Mouse (Mus musculus) embryonic facial prominence, embryonic 14.5 days (tissue): ENCODE measurements at regions not wholly inside any gene's neighbourhood (a gene's known extent, or its start where the extent isn't known, plus 50 kb on each side); places are given as distances from the start of the nearest gene placed in this dataset.

Source experiments
- ATAC-seq: fragments of 200-750 bp; cut with Nextera tagmentation; 2 replicates; pipeline ENCODE4 v1.8.0; 2017; ENCODE audit warnings: low read depth, moderate number of reproducible peaks, moderate TSS enrichment
- DNase-seq: peaks from one replicate; pipeline ENCODE4 v3.0.0-alpha.2; 2015; ENCODE audit warnings: low spot score
- H3K27ac ChIP-seq: fragments of 300-500 bp; sonication (generic); replicated peaks from 2 replicates; pipeline ENCODE4 v1.5.1; 2014; ENCODE audit warnings: low read depth, mild to moderate bottlenecking, low read length, moderate library complexity
- H3K27me3 ChIP-seq: fragments of 300-500 bp; sonication (generic); replicated peaks from 2 replicates; pipeline ENCODE4 v1.6.1; 2014; ENCODE audit warnings: low read length; ENCODE audit not compliant: control insufficient read depth, insufficient read depth
- H3K36me3 ChIP-seq: fragments of 300-500 bp; sonication (generic); 2 replicates; pipeline ENCODE4 v1.6.1; 2014; ENCODE audit warnings: low read length, mixed read lengths; ENCODE audit not compliant: control insufficient read depth, insufficient read depth
- H3K4me1 ChIP-seq: fragments of 300-500 bp; sonication (generic); 2 replicates; pipeline ENCODE4 v1.6.1; 2014; ENCODE audit warnings: antibody characterized with exemption, low read length; ENCODE audit not compliant: control insufficient read depth, insufficient read depth
- H3K4me2 ChIP-seq: fragments of 300-500 bp; sonication (generic); 2 replicates; pipeline ENCODE4 v1.6.1; 2014; ENCODE audit warnings: low read depth, mild to moderate bottlenecking, low read length, moderate library complexity, mixed read lengths
- H3K4me3 ChIP-seq: fragments of 300-500 bp; sonication (generic); 2 replicates; pipeline ENCODE4 v1.5.1; 2014; ENCODE audit warnings: low read depth, mild to moderate bottlenecking, low read length
- H3K9ac ChIP-seq: fragments of 300-500 bp; sonication (generic); 2 replicates; pipeline ENCODE4 v1.6.1; 2014; ENCODE audit warnings: low read depth, mild to moderate bottlenecking, low read length, moderate library complexity, mixed read lengths
- H3K9me3 ChIP-seq: fragments of 300-500 bp; sonication (generic); 2 replicates; pipeline ENCODE4 v1.6.1; 2016; ENCODE audit warnings: low read length; ENCODE audit not compliant: control insufficient read depth
- WGBS: fragments of 180-500 bp; shearing (Covaris S2); extraction: QIAGEN DNeasy Blood & Tissue Kit; methylation state at CpG from one replicate; pipeline ENCODE4 v1.1.7; 2014; 5-methylcytosine and 5-hydroxymethylcytosine counted together

- Histone ChIP-seq H3K27me3 (no peaks in the 10 kb centered on the region), H3K4me3 (no peak overlapping the region), H3K4me2 (no peak overlapping the region), H3K27ac (no peak overlapping the region), H3K9ac (no peak overlapping the region), H3K36me3 (no peaks in the 10 kb centered on the region), H3K4me1 (no peaks in the 10 kb centered on the region), H3K9me3 (no peaks in the 10 kb centered on the region)
- WGBS, result 24% methylated on average over 8 of the region's 8 CpGs
- ATAC-seq (0 out of 2 replicates have a peak, but pooled peaks have one; percentile 62), DNase-seq (peak; percentile 50)
These were observed 1026.6 kb downstream of the Bcl11a start for GRCm38 (mm10) chr11:25104432-25104831.

- Histone ChIP-seq H3K9me3 (no peaks in the 10 kb centered on the region), H3K4me2 (no peak overlapping the region), H3K4me1 (no peaks in the 10 kb centered on the region), H3K27me3 (no peaks in the 10 kb centered on the region), H3K4me3 (no peak overlapping the region), H3K36me3 (no peaks in the 10 kb centered on the region), H3K27ac (no peak overlapping the region), H3K9ac (no peak overlapping the region)
- DNase-seq (peak; percentile 23), ATAC-seq (no peak)
- WGBS, result 34% methylated on average over 2 of the region's 2 CpGs
These were observed 1046.6 kb downstream of the Bcl11a start for GRCm38 (mm10) chr11:25124458-25124857.

- no peak for DNase-seq
- H3K4me2 ChIP-seq, result no peak overlapping the region
- no peak for ATAC-seq
- 41% methylated on average over 2 of the region's 2 CpGs for WGBS
- peaks cover 10% of the 10 kb centered on the region; the same call in 1 of the 2 replicates for H3K4me1 ChIP-seq
- H3K4me3 ChIP-seq, result no peak overlapping the region
- no peak overlapping the region for H3K27ac ChIP-seq
- no peaks in the 10 kb centered on the region for H3K9me3 ChIP-seq
- H3K9ac ChIP-seq, result no peak overlapping the region
- no peaks in the 10 kb centered on the region for H3K27me3 ChIP-seq
- no peaks in the 10 kb centered on the region for H3K36me3 ChIP-seq
These were observed 1064.4 kb downstream of the Bcl11a start for GRCm38 (mm10) chr11:25142226-25142625.

- WGBS, result 30% methylated on average over 4 of the region's 4 CpGs
- Histone ChIP-seq H3K36me3 (no peaks in the 10 kb centered on the region), H3K9ac (no peak overlapping the region), H3K4me1 (peaks cover 10% of the 10 kb centered on the region; the same call in 1 of the 2 replicates), H3K4me2 (no peak overlapping the region), H3K27me3 (no peaks in the 10 kb centered on the region), H3K9me3 (no peaks in the 10 kb centered on the region), H3K4me3 (no peak overlapping the region), H3K27ac (no peak overlapping the region)
- DNase-seq (peak; percentile 71), ATAC-seq (peak; percentile 72)
These were observed 1065.0 kb downstream of the Bcl11a start for GRCm38 (mm10) chr11:25142833-25143232.

GRCm38 (mm10) chr11:25147287-25147686, 1063.3 kb downstream of the 5730522E02Rik start:
- Histone ChIP-seq H3K4me3 (no peak overlapping the region), H3K4me1 (peaks cover 10% of the 10 kb centered on the region; the same call in 1 of the 2 replicates), H3K36me3 (no peaks in the 10 kb centered on the region), H3K27ac (no peak overlapping the region), H3K27me3 (no peaks in the 10 kb centered on the region), H3K9me3 (no peaks in the 10 kb centered on the region), H3K4me2 (no peak overlapping the region), H3K9ac (no peak overlapping the region)
- no peak for DNase-seq
- WGBS, result 72% methylated on average over 3 of the region's 3 CpGs
- no peak for ATAC-seq

GRCm38 (mm10) chr11:25156705-25157104, 1053.9 kb downstream of the 5730522E02Rik start:
- Histone ChIP-seq H3K27ac (no peak overlapping the region), H3K9me3 (no peaks in the 10 kb centered on the region), H3K4me1 (peaks cover 6% of the 10 kb centered on the region; the same call in 1 of the 2 replicates), H3K9ac (no peak overlapping the region), H3K4me3 (no peak overlapping the region), H3K27me3 (no peaks in the 10 kb centered on the region), H3K36me3 (no peaks in the 10 kb centered on the region), H3K4me2 (no peak overlapping the region)
- no peak for DNase-seq
- WGBS, result 31% methylated on average over 5 of the region's 5 CpGs
- no peak for ATAC-seq

GRCm38 (mm10) chr11:25157135-25157860, 1053.3 kb downstream of the 5730522E02Rik start:
- DNase-seq, result no peak
- no peak overlapping the region for H3K4me3 ChIP-seq
- ATAC-seq, result no peak
- no peak overlapping the region for H3K9ac ChIP-seq
- no peaks in the 10 kb centered on the region for H3K9me3 ChIP-seq
- no peaks in the 10 kb centered on the region for H3K36me3 ChIP-seq
- 14% methylated on average over 11 of the region's 11 CpGs for WGBS
- H3K27ac ChIP-seq, result no peak overlapping the region
- peak overlapping the region; percentile 23; the same call in 1 of the 2 replicates for H3K4me2 ChIP-seq
- H3K4me1 ChIP-seq, result peaks cover 6% of the 10 kb centered on the region; the same call in 1 of the 2 replicates
- no peaks in the 10 kb centered on the region for H3K27me3 ChIP-seq

GRCm38 (mm10) chr11:25157861-25158245, 1052.7 kb downstream of the 5730522E02Rik start:
- ATAC-seq, result no peak
- Histone ChIP-seq H3K4me1 (peaks cover 6% of the 10 kb centered on the region; the same call in 1 of the 2 replicates), H3K36me3 (no peaks in the 10 kb centered on the region), H3K27ac (no peak overlapping the region), H3K9me3 (no peaks in the 10 kb centered on the region), H3K27me3 (no peaks in the 10 kb centered on the region), H3K9ac (no peak overlapping the region), H3K4me3 (no peak overlapping the region), H3K4me2 (no peak overlapping the region)
- DNase-seq, result no peak
- 42% methylated on average over 3 of the region's 3 CpGs for whole genome bisulfite sequencing

GRCm38 (mm10) chr11:25158884-25159283, 1051.7 kb downstream of the 5730522E02Rik start:
- Histone ChIP-seq H3K9me3 (no peaks in the 10 kb centered on the region), H3K36me3 (no peaks in the 10 kb centered on the region), H3K4me2 (no peak overlapping the region), H3K4me1 (peaks cover 6% of the 10 kb centered on the region; the same call in 1 of the 2 replicates), H3K4me3 (no peak overlapping the region), H3K9ac (no peak overlapping the region), H3K27me3 (no peaks in the 10 kb centered on the region), H3K27ac (no peak overlapping the region)
- ATAC-seq (no peak), DNase-seq (no peak)
- WGBS, result 94% methylated on average over 1 of the region's 1 CpGs
